Mouse (Mus musculus) MEL (cell line): ENCODE results near the gene Fcrl1. TPM values are rescaled to one million over a fixed set of nuclear protein-coding genes. Genes with fewer than 3 reads are reported as not detected.

Experiments used
- DNase-seq: peaks from one replicate; pipeline ENCODE4 v3.0.0; 2011; ENCODE audit warnings: low read depth, low spot score
- H3K27ac ChIP-seq: 2 replicates; pipeline ENCODE4 v1.5.1; 2012; ENCODE audit warnings: low read depth, mild to moderate bottlenecking, control low read depth, low read length, moderate library complexity; ENCODE audit not compliant: control insufficient read depth
- H3K27me3 ChIP-seq, 2 experiments: fragments of 150-350 bp in 1 of 2; sonication (generic) in 1 of 2; 2 replicates each; pipeline ENCODE4 v1.6.1; 2012; ENCODE audit warnings: low read length in 2 of 2, mild to moderate bottlenecking in 2 of 2, improper control_type of control experiment in 1 of 2, moderate library complexity in 1 of 2; ENCODE audit not compliant: insufficient read depth in 2 of 2, control insufficient read depth in 1 of 2
- H3K36me3 ChIP-seq, 2 experiments: 2 replicates each; pipeline ENCODE4 v1.6.1; 2012 to 2014; ENCODE audit warnings: low read length in 2 of 2, improper control_type of control experiment in 1 of 2, inconsistent platforms in 1 of 2, mild to moderate bottlenecking in 1 of 2; ENCODE audit not compliant: insufficient read depth in 2 of 2, control insufficient read depth in 1 of 2
- H3K4me1 ChIP-seq, 2 experiments: fragments of 150-350 bp in 1 of 2; sonication (generic) in 1 of 2; 2 replicates each; pipeline ENCODE4 v1.6.1; 2012; ENCODE audit warnings: low read length in 2 of 2, improper control_type of control experiment in 1 of 2, mild to moderate bottlenecking in 1 of 2; ENCODE audit not compliant: insufficient read depth in 2 of 2, control insufficient read depth in 1 of 2
- H3K4me3 ChIP-seq, 2 experiments: fragments of 150-350 bp in 1 of 2; sonication (generic) in 1 of 2; 2 replicates each; pipeline ENCODE4 v1.5.1; 2012; ENCODE audit warnings: low read depth in 2 of 2, low read length in 2 of 2, mild to moderate bottlenecking in 2 of 2, moderate library complexity in 2 of 2, control low read depth in 1 of 2, improper control_type of control experiment in 1 of 2; ENCODE audit not compliant: control insufficient read depth in 1 of 2, insufficient read depth in 1 of 2
- H3K79me2 ChIP-seq: 2 replicates; pipeline ENCODE4 v1.6.1; 2012; ENCODE audit warnings: mild to moderate bottlenecking, low read length, moderate library complexity; ENCODE audit not compliant: control insufficient read depth, poor library complexity, insufficient read depth
- H3K9ac ChIP-seq: 2 replicates; pipeline ENCODE4 v1.6.1; 2012; ENCODE audit warnings: low read depth, mild to moderate bottlenecking, control low read depth, low read length, moderate library complexity; ENCODE audit not compliant: control insufficient read depth, poor library complexity, severe bottlenecking
- H3K9me3 ChIP-seq: fragments of 150-350 bp; sonication (generic); replicated peaks from 2 replicates; pipeline ENCODE4 v1.6.1; 2012; ENCODE audit warnings: mild to moderate bottlenecking, low read length, improper control_type of control experiment, moderate library complexity; ENCODE audit not compliant: insufficient read depth
- CHD1 ChIP-seq: IDR thresholded peaks from 2 replicates; pipeline ENCODE4 v1.6.1; 2012; ENCODE audit warnings: low read depth, mild to moderate bottlenecking, inconsistent platforms, low read length, improper control_type of control experiment
- CHD2 ChIP-seq: IDR thresholded peaks from 2 replicates; pipeline ENCODE4 v1.6.1; 2011; ENCODE audit warnings: low read length, improper control_type of control experiment
- E2F4 ChIP-seq: IDR thresholded peaks from 2 replicates; pipeline ENCODE4 v1.6.1; 2011; ENCODE audit warnings: low read depth, low read length, improper control_type of control experiment, borderline replicate concordance
- EP300 ChIP-seq, 2 experiments: IDR thresholded peaks; 2 replicates each; pipeline ENCODE4 v1.6.1; 2011; ENCODE audit warnings: improper control_type of control experiment in 2 of 2, low read length in 2 of 2, low read depth in 1 of 2, mild to moderate bottlenecking in 1 of 2
- GATA1 ChIP-seq: IDR thresholded peaks from 2 replicates; pipeline ENCODE4 v1.6.1; 2011; ENCODE audit warnings: low read depth, low read length, improper control_type of control experiment
- HCFC1 ChIP-seq: IDR thresholded peaks from 2 replicates; pipeline ENCODE4 v1.6.1; 2012; ENCODE audit warnings: low read depth, mild to moderate bottlenecking, inconsistent platforms, low read length, improper control_type of control experiment, moderate library complexity
- MYB ChIP-seq: IDR thresholded peaks from 2 replicates; pipeline ENCODE4 v1.6.1; 2011; ENCODE audit warnings: mild to moderate bottlenecking, low read depth, low read length, improper control_type of control experiment
- POLR2AphosphoS2 ChIP-seq: IDR thresholded peaks from 2 replicates; pipeline ENCODE4 v1.6.1; 2011; ENCODE audit warnings: low read length, improper control_type of control experiment
- RAD21 ChIP-seq: IDR thresholded peaks from 2 replicates; pipeline ENCODE4 v1.6.1; 2011; ENCODE audit warnings: mild to moderate bottlenecking, low read depth, low read length, improper control_type of control experiment
- SMC3 ChIP-seq: IDR thresholded peaks from 2 replicates; pipeline ENCODE4 v1.6.1; 2011; ENCODE audit warnings: low read depth, low read length, improper control_type of control experiment
- UBTF ChIP-seq: IDR thresholded peaks from 2 replicates; pipeline ENCODE4 v1.6.1; 2012; ENCODE audit warnings: low read depth, mild to moderate bottlenecking, inconsistent platforms, low read length, improper control_type of control experiment, moderate library complexity, borderline replicate concordance; ENCODE audit not compliant: insufficient read depth
- ZMIZ1 ChIP-seq: IDR thresholded peaks from 2 replicates; pipeline ENCODE4 v1.6.1; 2012; ENCODE audit warnings: low read depth, mild to moderate bottlenecking, inconsistent platforms, low read length, improper control_type of control experiment, moderate library complexity
- polyA plus RNA-seq, 2 experiments: library from polyadenylated mRNA; stranded (reverse) in 1 of 2; unstranded in 1 of 2; fragments of >175 nt in 1 of 2; fragments of >200 nt in 1 of 2; gene quantifications; 2 replicates each; pipeline versions ENCODE4 v1.2.1 to v1.2.4; 2012; ENCODE audit warnings: low replicate concordance in 2 of 2, low read depth in 1 of 2; ENCODE audit not compliant: insufficient read length in 2 of 2, insufficient read depth in 1 of 2, missing spikeins in 1 of 2
- total RNA-seq: library from RNA; depleted of rRNA; stranded (reverse); fragments of 300-350 nt; gene quantifications from 2 replicates; pipeline ENCODE4 v1.2.3, GENCODE M21; 2012; rRNA removed

Fcrl1 gene
- total and polyA plus RNA-seq, 3 experiments = 0.07 TPM; not detected in 2

GRCm38 (mm10) chr3:87443968-87444367 lies 67.8 kb downstream of the Fcrl1 start:
- Histone ChIP-seq H3K9me3 (no peaks in the 10 kb centered on the region), H3K36me3 (no peaks in the 10 kb centered on the region), H3K9ac (no peak overlapping the region)
- TF ChIP-seq EP300 (IDR thresholded peaks at IDR 0.05; ENCODE audit: low read depth in 1 of 2, low read length in 2 of 2) (no peak), HCFC1 (no peak), ZMIZ1 (no peak), UBTF (no peak), GATA1 (no peak), SMC3 (no peak), CHD1 (no peak), E2F4 (no peak), CHD2 (no peak), MYB (no peak), RAD21 (no peak), POLR2AphosphoS2 (no peak)
- TF ChIP-seq, all 39 proteins: peak for 0
- no peak for DNase-seq
- H3K27ac ChIP-seq = no peak overlapping the region
- H3K4me3 ChIP-seq = no peak overlapping the region
- H3K27me3 ChIP-seq = no peaks in the 10 kb centered on the region; a peak in 1 of 4 replicates
- no peaks in the 10 kb centered on the region for H3K4me1 ChIP-seq
- H3K79me2 ChIP-seq = no peaks in the 10 kb centered on the region

Other genes with a start within 250 kb of the Fcrl1 start
- gene Kirrel, start 201.6 kb upstream of the Fcrl1 start, total RNA-seq = not detected in 2 replicates
- not detected for gene Kirrel, start 201.6 kb upstream of the Fcrl1 start, polyA plus RNA-seq
- not detected in 2 replicates for gene Fcrls, start 112.6 kb upstream of the Fcrl1 start, total RNA-seq
- not detected for gene Fcrls, start 112.6 kb upstream of the Fcrl1 start, polyA plus RNA-seq
- not detected in 2 replicates for gene Cd5l, start 18.5 kb upstream of the Fcrl1 start, total RNA-seq
- gene Cd5l, start 18.5 kb upstream of the Fcrl1 start, polyA plus RNA-seq = not detected
- not detected in 2 replicates for gene Fcrl5, start 59.4 kb downstream of the Fcrl1 start, total RNA-seq
- under 1 TPM in 1 of 2 experiments, not detected in 1; 0.03 TPM for gene Fcrl5, start 59.4 kb downstream of the Fcrl1 start, polyA plus RNA-seq
- gene Etv3, start 149.0 kb downstream of the Fcrl1 start, total RNA-seq = 5.8 and 7.4 TPM in 2 replicates
- gene Etv3, start 149.0 kb downstream of the Fcrl1 start, polyA plus RNA-seq = 10 to 100 TPM in 1 of 2 experiments, not detected in 1; 10.4 TPM
- 2.0 and 2.3 TPM in 2 replicates for gene Arhgef11, start 241.2 kb downstream of the Fcrl1 start, total RNA-seq
- gene Arhgef11, start 241.2 kb downstream of the Fcrl1 start, polyA plus RNA-seq = 1 to 10 TPM in 1 of 2 experiments, not detected in 1; 4.9 TPM